Mouse (Mus musculus) testis, adult 2 months (tissue): ENCODE data around the gene Cacna1c. TPM values are rescaled to one million over a fixed set of nuclear protein-coding genes. Genes with fewer than 3 reads are reported as not detected.

ENCODE experiments used
- H3K27ac ChIP-seq: fragments of 200-500 bp; 2 replicates; pipeline ENCODE4 v1.5.1; 2012; ENCODE audit warnings: low read depth, low read length; ENCODE audit not compliant: control insufficient read depth, insufficient read depth
- H3K27me3 ChIP-seq: fragments of 200-500 bp; 2 replicates; pipeline ENCODE4 v1.6.1; 2012; ENCODE audit warnings: mild to moderate bottlenecking, low read length, moderate library complexity; ENCODE audit not compliant: control insufficient read depth, insufficient read depth
- H3K36me3 ChIP-seq: fragments of 200-500 bp; 2 replicates; pipeline ENCODE4 v1.6.1; 2012; ENCODE audit warnings: mild to moderate bottlenecking, low read length; ENCODE audit not compliant: control insufficient read depth, insufficient read depth
- H3K4me1 ChIP-seq: fragments of 200-500 bp; 2 replicates; pipeline ENCODE4 v1.6.1; 2012; ENCODE audit warnings: low read length; ENCODE audit not compliant: control insufficient read depth, insufficient read depth
- H3K4me3 ChIP-seq: fragments of 200-500 bp; 2 replicates; pipeline ENCODE4 v1.5.1; 2012; ENCODE audit warnings: low read depth, mild to moderate bottlenecking, low read length, moderate library complexity, mixed read lengths; ENCODE audit not compliant: control insufficient read depth
- CTCF ChIP-seq: fragments of 200-500 bp; IDR thresholded peaks from 2 replicates; pipeline ENCODE4 v1.5.1; 2012; ENCODE audit warnings: low read depth, mild to moderate bottlenecking, inconsistent platforms, low read length, moderate library complexity; ENCODE audit not compliant: control insufficient read depth, insufficient read depth, insufficient replicate concordance
- POLR2A ChIP-seq: fragments of 200-500 bp; IDR thresholded peaks from 2 replicates; pipeline ENCODE4 v1.6.1; 2012; ENCODE audit warnings: low read depth, mild to moderate bottlenecking, inconsistent platforms, low read length, moderate library complexity; ENCODE audit not compliant: control insufficient read depth
- polyA plus RNA-seq: library from polyadenylated mRNA; depleted of rRNA; stranded (reverse); fragments of >200 nt; gene quantifications from 2 replicates; pipeline ENCODE4 v1.2.3, GENCODE M21; 2012

Cacna1c gene
- polyA plus RNA-seq, 1 experiment: 1.8 TPM

DNA sequence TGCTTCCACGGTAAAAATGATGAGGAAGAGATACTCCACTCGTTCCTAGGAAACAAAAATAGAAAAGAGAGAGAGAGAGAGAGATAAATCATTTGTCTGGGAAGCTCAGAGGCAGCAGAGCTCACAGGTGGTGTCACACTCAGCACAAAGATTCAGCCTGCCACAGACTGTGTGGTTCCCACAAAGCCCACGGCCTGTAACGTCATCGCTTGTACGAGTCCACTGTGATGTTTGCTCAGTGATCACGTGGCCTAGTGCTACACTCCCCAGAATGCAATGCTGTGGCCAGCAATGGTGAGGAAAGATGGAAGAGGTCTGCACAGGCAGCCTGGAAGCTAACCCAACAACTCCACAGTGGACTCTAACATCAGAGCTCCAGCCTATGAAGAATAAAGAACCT is 415.9 kb downstream of the Cacna1c start:
- H3K27ac ChIP-seq: no peak overlapping the region
- H3K27me3 ChIP-seq: no peaks in the 10 kb centered on the region
- no peaks in the 10 kb centered on the region for H3K36me3 ChIP-seq
- H3K4me3 ChIP-seq: no peak overlapping the region
- TF ChIP-seq POLR2A: no peak
- no peak for TF ChIP-seq CTCF
- no peaks in the 10 kb centered on the region for H3K4me1 ChIP-seq

DNA sequence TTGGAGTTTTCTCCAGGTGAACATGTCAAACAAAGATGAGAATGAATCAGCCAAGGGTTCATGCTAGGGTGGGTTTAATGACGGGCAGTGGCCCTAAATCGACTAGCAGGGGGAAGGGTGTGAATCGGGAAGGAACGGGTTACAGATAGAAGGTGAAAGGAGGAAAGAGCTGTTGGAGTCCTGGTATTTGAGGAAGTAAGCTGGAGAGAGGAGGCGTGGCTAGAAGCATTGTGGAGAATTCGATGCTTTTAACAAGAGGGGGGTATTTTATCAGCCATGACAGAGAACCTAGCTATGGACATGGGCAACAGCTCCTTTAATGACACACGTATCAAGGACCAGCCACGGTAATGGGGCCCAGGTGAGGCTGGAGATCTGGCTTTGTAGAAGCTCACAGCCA is 417.0 kb downstream of the Cacna1c start:
- Histone ChIP-seq H3K27me3 (no peaks in the 10 kb centered on the region), H3K36me3 (no peaks in the 10 kb centered on the region), H3K4me1 (no peaks in the 10 kb centered on the region), H3K27ac (no peak overlapping the region), H3K4me3 (no peak overlapping the region)
- no peak for TF ChIP-seq POLR2A
- no peak for TF ChIP-seq CTCF

DNA sequence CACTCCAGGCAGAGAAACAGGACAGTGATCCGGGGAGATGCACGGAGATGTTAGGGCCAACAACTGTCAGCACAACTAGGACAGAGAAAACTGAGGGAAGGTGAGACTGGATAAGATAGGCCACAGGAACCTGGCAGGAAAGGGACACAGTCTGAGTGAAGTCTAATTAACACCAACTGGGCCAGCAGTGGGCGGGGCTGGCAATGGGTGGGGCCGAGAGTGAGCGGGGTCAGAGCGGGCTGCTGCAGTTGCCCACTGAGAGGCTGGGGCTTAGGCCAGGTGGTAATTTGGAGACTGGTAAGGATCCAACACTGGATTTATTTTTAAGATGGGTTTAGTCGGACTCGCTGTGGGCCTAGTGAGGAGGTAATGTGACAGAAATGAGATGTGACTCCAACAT is 418.8 kb downstream of the Cacna1c start:
- Histone ChIP-seq H3K27me3 (no peaks in the 10 kb centered on the region), H3K27ac (no peak overlapping the region), H3K36me3 (no peaks in the 10 kb centered on the region), H3K4me3 (no peak overlapping the region), H3K4me1 (no peaks in the 10 kb centered on the region)
- TF ChIP-seq CTCF (no peak), POLR2A (no peak)

DNA sequence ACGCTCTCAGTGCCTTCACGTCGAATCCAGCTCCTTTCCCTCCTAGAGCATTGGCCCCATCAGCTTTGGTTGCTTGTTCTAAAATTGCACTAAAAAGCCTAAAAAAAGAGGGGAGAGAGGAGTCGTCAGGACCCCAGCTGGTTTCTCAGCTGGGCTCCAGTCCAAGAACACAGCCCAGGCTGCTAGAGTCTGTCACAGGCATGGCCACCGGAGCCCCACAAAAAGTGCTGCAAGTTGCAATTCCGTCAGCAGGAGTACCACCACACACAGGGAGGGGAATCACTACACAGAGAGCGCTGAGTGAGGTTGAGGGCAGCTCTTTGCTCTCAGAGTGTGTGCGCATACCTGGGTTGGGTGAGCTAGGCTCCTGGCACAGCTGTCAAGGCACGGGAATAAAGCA is 419.8 kb downstream of the Cacna1c start:
- Histone ChIP-seq H3K36me3 (no peaks in the 10 kb centered on the region), H3K27me3 (no peaks in the 10 kb centered on the region), H3K4me3 (no peak overlapping the region), H3K4me1 (no peaks in the 10 kb centered on the region), H3K27ac (no peak overlapping the region)
- TF ChIP-seq CTCF (no peak), POLR2A (no peak)

DNA sequence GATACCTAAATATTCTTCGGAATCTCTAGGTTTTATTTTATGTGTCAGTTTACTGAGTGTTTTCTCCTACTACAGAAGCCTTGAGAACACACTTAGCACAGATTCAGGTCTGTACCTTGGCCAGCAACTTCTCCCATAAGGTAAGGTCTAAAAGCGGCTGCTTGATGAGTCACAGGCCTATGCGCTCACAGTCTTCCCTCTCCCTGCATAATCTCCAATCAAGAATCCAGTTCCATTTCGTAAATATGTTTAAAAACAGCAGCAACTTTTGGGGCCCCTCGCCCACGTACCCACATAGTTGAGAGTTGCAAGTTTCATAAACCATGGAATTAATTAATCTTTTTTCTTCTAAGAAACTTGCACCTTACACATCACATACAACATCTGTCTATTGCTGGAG is 423.6 kb downstream of the Cacna1c start:
- H3K27ac ChIP-seq: no peak overlapping the region
- H3K4me3 ChIP-seq: no peak overlapping the region
- no peaks in the 10 kb centered on the region for H3K27me3 ChIP-seq
- H3K4me1 ChIP-seq: no peaks in the 10 kb centered on the region
- no peaks in the 10 kb centered on the region for H3K36me3 ChIP-seq
- TF ChIP-seq POLR2A: no peak
- no peak for TF ChIP-seq CTCF

DNA sequence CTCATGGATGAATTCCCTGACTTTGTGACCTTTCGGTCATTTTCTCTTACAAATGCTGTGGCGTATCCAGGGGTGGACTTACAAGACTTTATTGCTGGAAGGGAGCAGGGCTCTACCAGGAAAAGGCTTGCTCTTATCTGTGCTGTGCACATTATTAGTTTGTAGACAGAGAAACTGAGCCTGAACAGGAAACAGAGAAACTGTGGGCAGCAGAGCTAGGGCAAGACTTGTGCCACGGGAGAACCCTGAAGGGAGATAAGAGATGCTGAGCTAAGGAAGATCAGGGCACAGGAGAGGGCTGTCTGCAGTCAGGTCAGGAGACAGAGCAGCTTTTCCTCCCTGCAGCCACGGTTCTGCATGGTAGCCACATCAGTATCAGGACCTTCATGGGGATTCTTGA is 425.1 kb downstream of the Cacna1c start:
- Histone ChIP-seq H3K36me3 (no peaks in the 10 kb centered on the region), H3K4me3 (no peak overlapping the region), H3K4me1 (no peaks in the 10 kb centered on the region), H3K27ac (no peak overlapping the region), H3K27me3 (no peaks in the 10 kb centered on the region)
- TF ChIP-seq CTCF (no peak), POLR2A (no peak)

DNA sequence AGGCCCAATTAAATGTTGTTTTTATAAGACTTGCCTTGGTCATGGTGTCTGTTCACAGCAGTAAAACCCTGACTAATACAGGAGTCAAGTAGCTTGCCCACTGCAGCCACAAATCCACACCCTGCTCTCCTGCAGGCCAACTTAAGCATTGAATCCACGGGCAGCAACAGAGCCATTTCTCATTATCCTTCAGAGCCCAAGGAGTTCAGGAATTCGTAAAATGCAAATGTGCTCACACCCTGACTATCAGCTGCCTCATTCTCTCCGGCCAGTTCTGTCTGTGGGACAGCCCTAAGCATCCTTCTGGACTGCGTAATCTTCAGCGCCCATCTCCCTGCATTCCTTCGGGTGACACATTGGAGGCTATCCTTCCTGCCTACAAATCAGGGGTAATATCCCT is 425.8 kb downstream of the Cacna1c start:
- Histone ChIP-seq H3K27ac (no peak overlapping the region), H3K27me3 (no peaks in the 10 kb centered on the region), H3K36me3 (no peaks in the 10 kb centered on the region), H3K4me3 (no peak overlapping the region), H3K4me1 (no peaks in the 10 kb centered on the region)
- TF ChIP-seq CTCF (no peak), POLR2A (no peak)

DNA sequence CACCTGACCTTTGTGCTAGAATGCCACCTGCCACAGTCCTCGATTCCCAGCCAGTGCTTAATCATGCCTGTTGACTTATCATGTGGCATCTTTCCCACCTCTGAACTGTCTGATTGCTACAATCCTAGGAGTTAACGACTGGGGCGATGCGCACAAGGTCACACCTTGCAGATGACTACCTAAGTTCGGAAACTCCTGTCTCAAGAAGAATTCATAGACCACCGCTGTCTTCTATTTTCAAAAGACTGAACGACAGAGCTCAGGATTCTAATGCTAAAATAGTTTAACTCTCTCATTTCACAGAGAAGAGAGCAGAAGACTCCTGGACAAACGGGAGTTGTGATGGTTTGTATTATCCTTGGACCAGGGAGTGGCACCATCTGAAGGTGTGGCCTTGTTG is 426.4 kb downstream of the Cacna1c start:
- TF ChIP-seq POLR2A (no peak), CTCF (no peak)
- H3K27ac ChIP-seq: no peak overlapping the region
- H3K27me3 ChIP-seq: no peaks in the 10 kb centered on the region
- no peak overlapping the region for H3K4me3 ChIP-seq
- H3K4me1 ChIP-seq: no peaks in the 10 kb centered on the region
- no peaks in the 10 kb centered on the region for H3K36me3 ChIP-seq
